Mouse (Mus musculus) liver, embryonic 14 days (tissue): ENCODE measurements around the gene Gm21820. TPM values are rescaled to one million over a fixed set of nuclear protein-coding genes. Genes with fewer than 3 reads are reported as not detected.

ENCODE experiments used
- polyA plus RNA-seq: library from polyadenylated mRNA; depleted of rRNA; stranded (reverse); fragments of >200 nt; gene quantifications from 2 replicates; pipeline ENCODE4 v1.2.3, GENCODE M21; 2012; rRNA removed

The Gm21820 gene
- not detected in 2 replicates for polyA plus RNA-seq

GRCm38 (mm10) chrY:5249341-5249740 lies at the start of gene Gm21820:
Gene Gm21820, minus strand, starts transcription at chrY:5249441.

Other genes with a start within 250 kb of the Gm21820 start
- not detected in 2 replicates for gene Gm20918, start 205.5 kb downstream of the Gm21820 start, polyA plus RNA-seq